Mouse (Mus musculus) liver, adult 2 months (tissue): Measurements from ENCODE around the gene Eif4g3.

Source experiments
- CTCF ChIP-seq: fragments of 200-500 bp; IDR thresholded peaks from 2 replicates; pipeline ENCODE4 v1.5.1; 2011; ENCODE audit warnings: low read depth, low read length, control low read depth
- POLR2A ChIP-seq: fragments of 200-500 bp; IDR thresholded peaks from 2 replicates; pipeline ENCODE4 v1.6.1; 2011; ENCODE audit warnings: low read length, control low read depth; ENCODE audit not compliant: insufficient read depth; ENCODE audit errors: extremely low read depth

DNA sequence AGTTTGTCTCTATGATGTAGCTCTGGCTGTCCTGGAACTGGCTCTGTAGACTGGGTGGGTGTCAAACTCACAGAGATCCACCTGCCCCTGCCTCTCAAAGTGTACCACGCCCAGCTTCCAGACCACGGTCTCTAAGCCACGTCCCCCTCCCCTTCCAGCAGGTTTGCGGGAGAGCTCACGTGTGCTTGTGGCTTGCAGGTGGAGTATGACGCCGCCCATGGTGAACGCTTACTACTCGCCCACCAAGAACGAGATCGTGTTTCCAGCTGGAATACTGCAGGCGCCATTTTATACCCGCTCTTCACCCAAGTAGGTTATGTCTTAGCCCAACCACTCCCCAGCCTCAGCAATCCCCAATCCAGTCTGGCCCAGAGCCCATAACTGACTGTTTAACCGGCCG is 36.6 kb upstream of the Eif4g3 start:
- TF ChIP-seq CTCF = no peak
- no peak for TF ChIP-seq POLR2A
